Mouse (Mus musculus): Measurements from ENCODE around the gene Srd5a2.
"Not testable (repeated sequence)": the region's sequence is repeated elsewhere in the genome, so short reads cannot be mapped to it uniquely, and the experiment has no call there.

The Srd5a2 gene

GRCm38 (mm10) chr17:74047210-74048082 lies at the start of gene Srd5a2:
TSS of gene Srd5a2 (minus strand) at chr17:74047916.
- DNase-seq (ENCODE audit: low read depth, low spot score): no peak

GRCm38 (mm10) chr17:74088886-74089678 lies 41.4 kb upstream of the Srd5a2 start:
- DNase-seq (ENCODE audit: low read depth, low spot score): no peak

DNA sequence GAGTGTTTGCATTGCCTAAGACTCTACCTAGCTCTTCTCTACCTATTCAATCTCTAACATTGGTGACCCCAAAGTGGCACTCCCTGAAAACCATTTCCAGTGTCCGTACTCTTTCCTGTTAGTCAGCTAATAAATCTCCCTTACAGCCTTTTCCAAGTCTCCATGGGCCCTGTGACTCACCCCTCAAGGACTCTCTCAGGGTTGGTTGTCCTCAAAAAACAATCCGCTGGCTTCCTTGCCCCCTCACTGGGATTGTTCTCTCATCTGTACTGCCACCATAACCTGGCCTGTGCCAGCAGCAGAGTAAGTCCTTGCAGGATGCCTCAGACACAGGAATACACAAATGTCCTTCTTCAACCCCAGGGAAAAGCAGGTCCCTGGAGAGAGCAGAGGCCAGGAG lies 40.3 kb upstream of the Srd5a2 start:
- no peak for DNase-seq (ENCODE audit: low read depth, low spot score)

DNA sequence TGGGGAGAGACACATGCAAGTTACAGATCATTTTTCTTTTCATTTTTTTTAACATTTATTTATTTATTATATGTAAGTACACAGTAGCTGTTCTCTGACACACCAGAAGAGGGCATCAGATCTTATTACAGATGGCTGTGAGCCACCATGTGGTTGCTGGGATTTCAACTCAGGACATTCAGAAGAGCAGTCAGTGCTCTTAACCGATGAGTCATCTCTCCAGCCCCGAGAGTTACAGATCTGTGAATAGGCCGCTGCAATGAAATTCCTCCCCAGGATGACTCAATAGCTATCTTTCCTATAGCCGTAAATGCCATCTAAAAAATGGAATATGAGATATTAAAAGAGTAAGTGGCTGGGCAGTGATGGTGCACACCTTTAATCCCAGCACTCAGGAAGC lies 35.7 kb upstream of the Srd5a2 start:
- no peak for DNase-seq (ENCODE audit: low read depth, low spot score)

DNA sequence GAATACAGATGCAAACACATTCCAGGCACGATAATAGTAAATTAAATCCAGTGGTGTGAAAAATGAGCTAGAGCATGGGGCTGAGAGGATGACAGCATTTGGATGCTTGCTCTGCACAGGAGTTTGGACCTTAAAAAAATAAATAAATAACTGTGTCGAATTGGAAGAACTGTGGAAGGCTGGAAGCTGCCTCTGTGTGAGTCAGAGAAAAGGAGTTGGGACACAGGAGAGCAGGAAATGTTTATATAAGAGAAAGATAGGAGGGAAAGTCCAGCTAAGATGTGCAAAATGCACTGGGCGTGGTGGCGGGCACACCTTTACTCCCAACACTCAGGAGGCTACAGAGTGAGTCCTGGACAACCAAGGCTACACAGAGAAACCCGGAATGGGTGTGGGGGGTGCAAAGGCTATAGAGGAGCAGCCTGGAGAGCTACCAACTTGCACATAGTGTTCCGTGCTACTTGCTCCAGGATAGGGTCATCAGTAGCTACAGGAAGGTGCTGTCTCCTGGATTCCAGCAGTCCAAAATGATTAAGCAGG lies 32.4 kb upstream of the Srd5a2 start:
- no peak for DNase-seq (ENCODE audit: low read depth, low spot score)

- DNase-seq (ENCODE audit: low read depth, low spot score): no peak
Measured at GRCm38 (mm10) chr17:74078776-74079495, 31.2 kb upstream of the Srd5a2 start.

GRCm38 (mm10) chr17:74073067-74073466 lies 25.4 kb upstream of the Srd5a2 start:
- DNase-seq (ENCODE audit: low read depth, low spot score): not testable (repeated sequence)

DNA sequence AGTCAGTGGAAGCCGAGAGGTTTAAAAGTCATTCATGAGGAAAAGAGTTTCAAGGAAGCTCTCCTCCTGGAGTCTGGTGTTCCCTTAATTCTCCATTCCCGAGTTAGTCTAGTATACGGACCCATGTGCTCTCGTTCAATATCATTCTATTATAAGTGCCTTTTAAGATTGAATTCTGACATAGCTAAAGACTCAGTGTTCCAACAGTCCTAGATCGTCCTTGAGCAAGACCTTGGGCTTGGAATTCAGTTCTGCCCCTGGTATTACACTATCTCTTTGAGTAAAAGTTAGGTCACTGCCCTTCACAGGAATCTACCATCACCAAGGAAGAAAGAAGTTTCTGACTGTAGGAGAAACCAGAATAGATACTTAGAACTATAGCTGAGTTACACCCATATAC lies 15.0 kb upstream of the Srd5a2 start:
- not testable (repeated sequence) for DNase-seq (ENCODE audit: low read depth, low spot score)

- DNase-seq (ENCODE audit: low read depth, low spot score): no peak
Measured at GRCm38 (mm10) chr17:74048229-74048816, 607 bp upstream of the Srd5a2 start.

DNA sequence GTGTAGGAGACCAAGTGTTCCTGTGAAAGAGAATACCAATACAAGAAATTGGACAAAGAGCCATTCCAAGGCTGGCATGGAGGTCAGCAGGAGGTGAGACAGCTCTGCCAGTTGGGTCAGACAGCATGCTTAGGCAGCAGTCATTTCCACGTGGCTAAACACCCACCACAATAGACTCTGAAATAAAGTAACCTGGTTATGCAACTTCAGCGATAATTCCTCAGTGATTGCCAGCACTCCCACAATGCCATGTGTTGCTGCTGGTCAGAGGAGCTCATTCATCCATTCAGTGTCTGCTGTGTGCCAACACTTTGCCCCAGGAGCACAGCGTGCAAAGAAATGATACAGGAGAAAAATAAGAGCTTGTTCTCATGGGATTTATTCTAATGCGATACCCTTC lies 4.0 kb downstream of the Srd5a2 start:
- DNase-seq (ENCODE audit: low read depth, low spot score): no peak

GRCm38 (mm10) chr17:74020526-74021203 lies 27.1 kb downstream of the Srd5a2 start:
- peak; percentile 69 for DNase-seq (ENCODE audit: low read depth, low spot score)

DNA sequence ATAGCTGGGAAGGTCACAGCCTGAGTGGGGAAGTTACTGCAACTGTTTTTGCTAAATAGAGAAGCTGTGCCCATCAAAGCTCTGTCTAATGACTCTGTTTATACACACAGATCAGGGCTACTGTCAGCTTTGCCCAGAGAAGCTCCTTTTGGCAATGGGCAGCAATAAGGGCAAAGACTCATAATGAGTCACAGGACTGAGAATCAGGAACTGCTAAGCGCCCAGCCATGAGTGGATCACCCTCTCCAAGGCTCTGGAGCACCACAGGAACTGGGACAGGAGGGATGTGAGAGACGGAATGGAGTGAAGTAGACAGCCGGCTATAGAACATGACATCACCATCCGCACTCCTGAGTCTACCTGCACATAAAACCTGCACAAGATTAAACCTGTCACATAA lies 29.4 kb downstream of the Srd5a2 start:
- no peak for DNase-seq (ENCODE audit: low read depth, low spot score)

- no peak for DNase-seq (ENCODE audit: low read depth, low spot score)
Measured at GRCm38 (mm10) chr17:74017649-74018048, 30.1 kb downstream of the Srd5a2 start.

GRCm38 (mm10) chr17:74015128-74015527 lies 32.6 kb downstream of the Srd5a2 start:
- no peak for DNase-seq (ENCODE audit: low read depth, low spot score)

DNA sequence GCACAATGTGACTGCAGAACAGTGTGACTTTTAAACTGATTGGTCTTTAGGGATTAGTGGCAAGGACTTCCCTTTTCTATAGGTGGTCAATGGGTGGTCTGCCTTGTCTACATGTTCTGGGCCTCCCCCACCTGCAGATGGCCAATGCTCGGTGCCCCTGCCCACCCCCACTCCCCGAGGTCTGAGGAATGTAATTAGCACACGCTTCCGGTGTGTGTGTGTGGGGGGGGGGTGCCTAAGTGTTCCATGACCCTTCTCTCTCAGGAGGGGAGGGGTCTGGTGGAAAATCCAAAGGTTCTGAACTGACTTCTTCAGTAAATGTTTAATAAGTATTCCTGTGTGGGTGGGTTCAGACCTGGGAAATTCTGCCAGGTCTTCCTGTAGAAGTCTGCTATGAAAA lies 39.0 kb downstream of the Srd5a2 start:
- no peak for DNase-seq (ENCODE audit: low read depth, low spot score)

GRCm38 (mm10) chr17:74007001-74007400 lies 40.7 kb downstream of the Srd5a2 start:
- no peak for DNase-seq (ENCODE audit: low read depth, low spot score)

DNA sequence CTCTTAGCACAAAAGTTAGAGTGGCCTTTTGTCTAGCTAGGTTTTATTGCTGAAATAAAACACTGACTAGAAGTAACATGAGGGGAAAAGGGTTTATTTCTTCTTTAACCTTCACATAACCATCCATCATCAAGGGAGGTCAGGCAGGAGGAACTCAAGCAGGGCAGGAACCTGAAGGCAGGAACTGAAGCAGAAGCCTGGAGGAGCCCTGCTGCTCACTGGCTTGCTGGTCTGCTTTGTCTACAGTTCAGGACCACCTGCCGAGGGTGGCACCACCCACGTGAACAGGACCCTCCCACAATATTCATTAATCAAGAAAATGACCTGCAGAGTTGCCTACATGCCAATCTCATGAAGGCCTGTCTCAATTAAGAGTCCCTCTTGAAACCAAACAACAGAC lies 45.3 kb downstream of the Srd5a2 start:
- DNase-seq (ENCODE audit: low read depth, low spot score): no peak

DNA sequence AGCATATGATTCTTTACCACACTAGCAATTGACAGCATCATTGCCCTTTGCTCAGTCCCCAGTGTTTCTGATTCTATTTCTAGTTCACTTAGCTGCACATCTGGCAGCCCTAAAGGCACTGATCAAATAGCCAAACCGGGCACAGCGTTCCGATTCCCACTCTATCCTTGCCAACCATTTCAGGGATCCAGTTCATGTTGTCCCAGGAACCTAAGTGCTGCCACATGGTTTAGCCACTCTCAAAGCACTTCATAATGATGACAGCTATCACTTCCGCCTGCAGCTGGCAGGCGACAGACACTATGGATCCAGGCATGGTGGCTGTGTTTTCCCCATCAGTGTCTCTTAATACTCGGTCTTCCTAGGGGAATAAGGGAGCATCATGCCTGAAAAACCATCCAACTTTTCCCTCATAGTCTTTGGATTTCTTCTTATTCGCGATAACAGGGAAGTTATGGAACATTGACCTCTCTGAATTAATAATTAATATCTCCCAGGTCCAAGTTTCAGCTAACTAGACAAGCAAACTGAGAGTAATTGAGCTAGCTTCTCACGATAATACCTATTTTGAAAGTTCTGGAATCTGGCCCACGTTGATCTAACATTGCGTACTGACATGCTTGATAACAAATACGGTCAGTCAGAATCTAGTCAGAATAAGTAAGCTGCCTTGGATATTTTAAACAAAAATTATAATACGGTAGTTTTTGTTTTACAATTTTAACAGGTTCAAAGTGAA lies 51.6 kb downstream of the Srd5a2 start:
- DNase-seq (ENCODE audit: low read depth, low spot score): no peak

DNA sequence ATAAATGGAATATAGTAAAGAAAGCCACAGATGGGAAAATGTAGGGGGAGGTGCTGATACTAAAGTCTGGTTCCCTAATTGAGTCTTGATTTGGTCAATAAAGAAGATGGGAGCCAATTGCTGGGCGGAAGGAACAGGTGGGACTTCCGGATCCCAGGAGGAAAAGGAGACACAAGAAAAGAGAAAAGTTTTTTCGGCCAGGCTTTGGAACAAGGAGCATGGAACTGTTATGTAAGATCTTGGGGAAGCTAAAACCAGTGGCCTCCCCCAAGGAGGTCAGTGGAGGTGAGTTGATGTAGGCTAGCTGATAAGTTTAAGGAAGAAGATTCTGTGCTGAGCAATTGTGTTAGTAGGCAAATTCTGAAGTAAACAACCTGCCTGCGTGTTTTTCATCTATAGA lies 56.5 kb downstream of the Srd5a2 start:
- no peak for DNase-seq (ENCODE audit: low read depth, low spot score)

DNA sequence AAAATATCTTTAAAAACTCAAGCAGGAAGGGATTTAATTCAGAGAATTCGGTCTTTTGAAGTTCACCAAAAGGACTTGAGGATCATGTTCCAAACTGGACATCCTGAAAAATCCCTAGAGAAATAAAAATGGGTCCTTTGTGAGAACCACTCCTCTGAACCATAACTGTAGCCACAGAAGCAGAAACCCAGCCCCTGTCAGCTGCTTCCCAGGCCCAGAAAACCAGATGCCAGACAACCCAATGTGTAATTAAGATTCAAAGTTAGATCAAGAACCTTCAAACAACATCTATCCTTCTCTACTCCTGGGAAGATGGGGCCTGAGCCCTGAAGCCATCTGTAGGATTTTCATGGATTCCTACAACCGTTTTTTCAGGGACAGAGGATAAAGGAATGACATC lies 61.1 kb downstream of the Srd5a2 start:
- DNase-seq (ENCODE audit: low read depth, low spot score): no peak

All from A20 (cell line).